Mouse (Mus musculus): ENCODE results near the gene Cyp4a29. TPM values are rescaled to one million over a fixed set of nuclear protein-coding genes. Genes with fewer than 3 reads are reported as not detected.

Cyp4a29 gene
- polyA plus RNA-seq, 1 experiment from 2014 or later, result not detected

Other genes starting within 250 kb of the Cyp4a29 start
- gene Stil, start 241.9 kb upstream of the Cyp4a29 start, polyA plus RNA-seq (2015; fragmentation: Nextera tagmentation; extraction: Ambion mirVana), result 14.2 and 18.1 TPM in 2 replicates
- gene Tal1, start 185.7 kb upstream of the Cyp4a29 start, polyA plus RNA-seq (2015; fragmentation: Nextera tagmentation; extraction: Ambion mirVana), result 1.6 and 1.7 TPM in 2 replicates
- 33.8 and 37.9 TPM in 2 replicates for gene Pdzk1ip1, start 153.4 kb upstream of the Cyp4a29 start, polyA plus RNA-seq (2015; fragmentation: Nextera tagmentation; extraction: Ambion mirVana)
- not detected in 2 replicates for gene Cyp4x1, start 107.8 kb upstream of the Cyp4a29 start, polyA plus RNA-seq (2015; fragmentation: Nextera tagmentation; extraction: Ambion mirVana)
- gene Cyp4a12a, start 57.0 kb downstream of the Cyp4a29 start, polyA plus RNA-seq (2015; fragmentation: Nextera tagmentation; extraction: Ambion mirVana), result not detected in 2 replicates
- not detected in 2 replicates for gene Cyp4a12b, start 169.5 kb downstream of the Cyp4a29 start, polyA plus RNA-seq (2015; fragmentation: Nextera tagmentation; extraction: Ambion mirVana)
- gene Cyp4a30b, start 210.5 kb downstream of the Cyp4a29 start, polyA plus RNA-seq (2015; fragmentation: Nextera tagmentation; extraction: Ambion mirVana), result not detected in 2 replicates